Mouse (Mus musculus) gonadal fat pad, adult 2 months (tissue): Measurements from ENCODE around the gene Cyb5d1. TPM values are rescaled to one million over a fixed set of nuclear protein-coding genes. Genes with fewer than 3 reads are reported as not detected.
"Not testable (repeated sequence)": the region's sequence is repeated elsewhere in the genome, so short reads cannot be mapped to it uniquely, and the experiment has no call there.

ENCODE experiments used
- DNase-seq: peaks from one replicate; pipeline ENCODE4 v3.0.0-alpha.2; 2012; ENCODE audit warnings: low read depth
- polyA plus RNA-seq: library from polyadenylated mRNA; depleted of rRNA; stranded (reverse); fragments of >200 nt; gene quantifications from 2 replicates; pipeline ENCODE4 v1.2.3, GENCODE M21; 2012

The Cyb5d1 gene
- polyA plus RNA-seq, 1 experiment = 31.8 TPM

GRCm38 (mm10) chr11:69403691-69404594 lies 8.5 kb upstream of the Cyb5d1 start:
- DNase-seq = no peak

DNA sequence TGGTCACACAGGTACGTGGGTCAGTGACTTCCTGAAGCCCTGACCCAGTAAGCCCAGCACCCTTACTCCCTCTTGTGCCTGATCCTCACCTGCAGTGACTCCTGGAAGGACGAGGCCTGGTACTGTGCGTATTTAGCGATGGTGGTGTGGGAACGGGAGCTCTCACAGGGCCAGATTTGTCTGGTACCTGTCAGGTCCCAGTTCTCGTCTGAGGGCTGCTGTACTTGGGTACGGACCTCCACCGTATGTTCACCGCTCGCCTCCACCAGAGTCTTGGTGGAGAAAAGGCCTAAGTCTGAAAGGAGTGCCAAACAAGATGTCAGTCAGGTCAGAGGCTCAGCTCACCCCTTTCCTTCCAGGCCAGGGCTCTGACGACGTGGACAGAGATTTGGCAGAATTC lies 6.6 kb upstream of the Cyb5d1 start:
- no peak for DNase-seq

DNA sequence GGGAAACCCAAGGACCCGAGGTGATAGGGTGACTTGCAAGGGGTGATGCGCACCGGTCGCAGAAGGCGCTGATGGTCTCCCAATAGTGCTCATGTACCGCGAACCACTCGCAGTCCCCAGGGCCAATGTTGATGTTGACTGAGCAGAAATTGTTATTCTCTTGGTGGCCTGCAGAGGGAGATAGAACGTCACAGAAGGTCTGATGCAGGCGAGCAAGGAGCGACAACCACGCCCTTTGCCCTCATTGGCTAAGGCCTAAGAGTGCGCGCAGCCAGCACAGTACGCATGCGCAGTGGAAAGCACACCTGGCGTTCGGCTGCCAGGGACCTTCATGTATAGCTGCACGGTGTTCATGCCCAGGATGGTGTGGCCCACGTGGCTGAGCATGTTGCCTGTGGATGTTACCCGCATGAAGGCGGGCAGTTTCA lies 5.8 kb upstream of the Cyb5d1 start:
- DNase-seq = no peak

GRCm38 (mm10) chr11:69400083-69400850 lies 4.8 kb upstream of the Cyb5d1 start:
- no peak for DNase-seq

- no peak for DNase-seq
Measured at GRCm38 (mm10) chr11:69399201-69400082, 4.0 kb upstream of the Cyb5d1 start.

- DNase-seq = no peak
Measured at GRCm38 (mm10) chr11:69398486-69399200, 3.2 kb upstream of the Cyb5d1 start.

GRCm38 (mm10) chr11:69398059-69398458 lies 2.6 kb upstream of the Cyb5d1 start, which contains the start of gene Tmem88:
Gene Tmem88, minus strand, starts transcription at chr11:69398234.
- no peak for DNase-seq

DNA sequence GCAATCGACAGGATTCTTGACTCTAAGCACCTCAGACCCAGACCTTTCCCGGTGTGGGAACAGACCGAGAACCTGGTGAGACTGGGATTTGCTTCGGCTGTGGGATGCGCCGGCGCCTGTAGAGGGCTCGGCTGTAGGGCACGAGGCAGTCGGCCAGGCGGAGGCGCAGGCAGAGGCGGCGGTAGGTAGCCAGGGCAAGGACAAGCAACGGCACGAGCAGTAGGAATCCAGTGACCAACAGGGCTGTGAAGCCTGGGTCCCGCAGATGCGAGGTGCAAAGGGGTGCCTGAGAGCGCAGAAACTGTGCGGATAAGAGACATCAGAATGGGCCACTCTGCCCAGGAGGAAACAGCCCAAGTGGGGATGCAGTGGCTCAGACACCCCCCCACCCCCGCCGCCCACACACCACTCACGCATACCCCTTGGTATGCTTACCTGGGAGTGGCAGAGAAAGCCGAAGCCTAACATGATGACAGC lies 2.2 kb upstream of the Cyb5d1 start:
- no peak for DNase-seq

GRCm38 (mm10) chr11:69396772-69397171 lies 1.3 kb upstream of the Cyb5d1 start:
- DNase-seq = no peak

DNA sequence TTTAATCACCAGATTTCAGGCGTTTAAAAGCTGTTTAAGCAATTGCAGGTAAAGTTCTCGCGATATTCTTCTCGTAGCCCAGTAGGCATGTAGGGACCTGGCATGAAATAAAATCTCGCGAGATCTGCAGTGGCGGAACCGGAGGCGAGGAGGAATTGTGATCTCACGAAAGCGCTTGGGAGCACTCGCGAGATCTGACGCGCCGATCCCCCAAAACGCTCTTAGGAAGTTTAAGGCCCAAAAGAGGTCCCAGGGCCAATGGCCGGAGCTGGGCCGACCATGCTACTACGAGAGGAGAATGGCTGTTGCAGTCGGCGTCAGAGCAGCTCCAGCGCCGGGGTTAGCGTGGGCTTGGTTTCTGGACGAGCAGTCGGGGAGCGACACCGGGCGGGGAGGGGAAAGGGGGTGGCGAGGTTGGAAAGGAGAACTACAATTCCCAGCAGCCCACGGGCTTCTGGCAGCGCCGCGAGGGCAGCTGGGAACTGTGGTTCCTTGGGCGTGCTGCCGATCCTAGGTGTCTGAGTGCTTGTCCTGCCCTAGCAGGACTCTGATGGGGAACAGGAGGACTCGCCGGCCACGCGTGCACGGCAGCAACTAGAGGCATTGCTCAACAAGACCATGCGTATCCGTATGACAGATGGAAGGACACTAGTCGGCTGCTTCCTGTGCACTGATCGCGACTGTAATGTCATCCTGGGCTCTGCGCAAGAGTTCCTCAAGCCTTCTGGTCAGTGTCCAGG lies 373 bp upstream of the Cyb5d1 start:
- no peak for DNase-seq

DNA sequence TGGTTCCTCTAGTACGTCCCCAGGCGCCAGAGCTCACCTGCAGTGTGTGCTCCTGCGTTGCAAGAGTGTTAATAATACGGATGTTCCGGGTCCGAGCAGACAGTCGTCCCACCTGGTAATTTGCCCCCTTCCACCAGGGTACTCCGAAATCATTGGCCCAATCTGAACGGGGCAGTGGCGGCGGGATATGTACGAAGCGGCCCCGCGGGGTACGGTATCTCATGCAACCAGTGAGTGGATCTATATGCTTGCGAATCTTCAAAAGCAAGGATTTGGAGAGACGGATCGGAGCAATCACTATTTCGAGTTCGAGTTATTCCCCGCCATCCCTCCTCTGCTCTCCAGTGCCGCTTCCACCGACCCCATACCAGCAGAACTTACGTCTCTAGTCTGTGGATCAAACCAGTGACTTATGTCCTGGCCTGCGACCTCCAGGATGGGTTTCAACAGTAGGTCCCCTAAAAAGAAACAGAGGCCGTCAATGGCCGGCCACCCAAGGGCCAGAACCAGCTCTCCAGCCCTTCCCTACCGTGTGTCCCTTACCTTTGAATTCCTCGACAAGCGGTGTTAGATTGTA lies 752 bp downstream of the Cyb5d1 start:
- DNase-seq = not testable (repeated sequence)

DNA sequence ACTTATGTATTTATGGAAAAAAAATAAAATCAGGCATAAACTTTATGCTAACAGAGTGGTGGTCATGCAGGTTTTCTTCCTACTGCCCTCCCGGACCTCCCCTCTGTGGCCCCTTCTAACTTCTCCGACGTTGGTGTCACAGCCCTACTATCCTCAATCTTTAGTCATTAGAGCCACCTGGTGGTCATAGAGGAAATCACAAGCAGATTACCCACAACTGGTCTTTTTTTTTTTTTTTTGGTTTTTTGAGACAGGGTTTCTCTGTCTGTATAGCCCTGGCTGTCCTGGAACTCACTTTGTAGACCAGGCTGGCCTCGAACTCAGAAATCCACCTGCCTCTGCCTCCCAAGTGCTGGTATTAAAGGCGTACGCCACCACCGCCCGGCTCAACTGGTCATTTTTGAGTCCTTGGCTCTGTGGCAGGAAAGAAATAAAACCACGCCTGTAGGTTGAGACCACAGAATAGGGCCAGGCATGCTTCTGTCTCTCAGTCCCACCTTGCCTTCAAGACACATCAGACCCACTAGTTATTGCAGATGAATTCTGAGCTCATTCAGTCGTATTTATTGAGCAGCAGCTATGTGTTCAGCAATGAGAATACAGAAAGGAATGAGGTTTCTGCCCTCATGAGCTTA lies 4.9 kb downstream of the Cyb5d1 start:
- no peak for DNase-seq

- no peak for DNase-seq
Measured at GRCm38 (mm10) chr11:69389531-69390399, 5.7 kb downstream of the Cyb5d1 start.

DNA sequence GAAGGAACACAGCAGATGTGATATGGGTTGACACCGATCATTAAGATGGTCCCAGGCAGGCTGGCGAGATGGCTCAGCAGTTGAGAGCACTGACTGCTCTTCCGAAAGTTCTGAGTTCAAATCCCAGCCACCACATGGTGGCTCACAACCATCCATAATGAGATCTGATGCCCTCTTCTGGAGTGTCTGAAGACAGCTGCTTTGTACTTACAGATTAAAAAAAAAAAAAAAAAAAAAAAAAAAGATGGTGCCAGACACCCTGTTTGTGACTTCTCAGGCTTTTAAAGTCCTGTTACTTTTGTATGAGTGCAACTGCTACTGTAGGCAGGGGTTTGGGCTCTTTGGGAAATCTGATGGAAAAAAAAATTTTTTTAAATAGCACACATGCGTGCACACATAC lies 6.8 kb downstream of the Cyb5d1 start:
- no peak for DNase-seq

DNA sequence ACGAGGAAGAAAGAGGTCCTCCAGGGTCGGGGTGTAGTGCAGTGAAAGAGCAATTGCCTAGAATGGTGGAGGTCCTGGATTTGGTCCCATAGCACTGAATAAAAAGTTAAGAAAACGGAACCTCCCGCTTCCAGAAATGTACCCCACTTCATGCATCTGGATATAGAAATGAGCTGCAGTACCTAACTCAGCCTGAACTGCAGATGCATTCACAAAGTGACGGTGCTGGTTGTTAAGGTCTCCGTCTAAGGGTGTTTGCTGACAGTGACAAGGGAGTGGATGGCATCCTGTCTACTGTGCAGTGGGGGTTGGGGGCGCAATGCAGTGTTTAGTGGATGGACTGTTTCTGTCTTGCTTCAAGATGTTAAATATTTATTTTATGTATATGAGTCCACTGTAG lies 8.7 kb downstream of the Cyb5d1 start:
- DNase-seq = no peak

- no peak for DNase-seq
Measured at GRCm38 (mm10) chr11:69384979-69385378, 10.5 kb downstream of the Cyb5d1 start.

DNA sequence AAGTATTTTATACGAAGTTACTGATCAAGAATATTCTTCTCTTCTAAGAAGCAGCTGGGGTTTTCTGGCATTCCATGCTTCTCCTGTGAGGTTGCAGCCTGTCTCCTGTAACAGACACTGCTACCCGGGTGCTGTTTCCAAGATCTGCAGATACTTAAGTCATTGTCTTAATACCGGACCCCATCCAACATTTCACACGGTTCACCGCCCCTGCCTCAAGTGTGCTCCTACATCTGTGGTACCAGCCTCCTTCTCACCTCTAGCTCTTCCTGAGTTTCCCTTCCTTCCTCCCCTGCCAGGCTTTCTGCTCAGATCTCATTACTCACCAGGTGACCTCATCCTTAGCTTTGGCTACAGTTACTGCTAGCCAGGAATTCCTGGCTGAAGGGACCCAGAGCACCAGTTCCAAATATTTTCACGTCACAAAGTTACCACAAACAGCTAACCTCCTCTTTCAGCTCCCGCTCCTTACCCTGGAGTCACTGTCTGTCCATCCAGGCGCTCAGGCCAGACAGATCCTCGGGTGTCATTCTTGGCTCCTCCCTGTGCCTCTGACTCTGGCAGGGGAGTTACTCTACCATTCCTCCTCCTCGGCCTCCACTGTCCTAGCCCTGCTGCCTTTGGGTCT lies 12.8 kb downstream of the Cyb5d1 start:
- DNase-seq = no peak

DNA sequence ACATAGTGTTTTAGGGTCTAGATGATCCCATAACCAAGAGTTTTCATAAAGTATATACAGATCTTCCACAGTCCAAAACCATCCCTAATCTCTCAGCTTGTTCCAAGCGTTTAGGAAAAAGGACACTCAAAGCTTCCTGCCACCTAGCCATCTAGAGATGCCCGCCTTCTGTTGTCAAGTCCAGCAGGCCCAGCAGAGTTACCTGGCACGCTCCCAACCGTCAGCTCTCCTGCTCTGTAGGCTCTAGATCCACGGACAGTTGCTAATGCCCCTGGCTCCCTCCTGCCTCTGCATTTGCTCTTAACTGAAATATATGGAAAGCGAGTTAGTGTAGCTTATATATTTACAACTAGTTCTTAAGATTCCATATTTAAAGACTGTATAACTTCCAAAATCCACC lies 14.1 kb downstream of the Cyb5d1 start:
- no peak for DNase-seq
